Mouse (Mus musculus): Measurements from ENCODE around the gene Ppp2r3c. TPM values are rescaled to one million over a fixed set of nuclear protein-coding genes. Genes with fewer than 3 reads are reported as not detected.

The Ppp2r3c gene
- total and polyA plus RNA-seq, 3 experiments: 13.7 to 36.8 (median 31.1) TPM

DNA sequence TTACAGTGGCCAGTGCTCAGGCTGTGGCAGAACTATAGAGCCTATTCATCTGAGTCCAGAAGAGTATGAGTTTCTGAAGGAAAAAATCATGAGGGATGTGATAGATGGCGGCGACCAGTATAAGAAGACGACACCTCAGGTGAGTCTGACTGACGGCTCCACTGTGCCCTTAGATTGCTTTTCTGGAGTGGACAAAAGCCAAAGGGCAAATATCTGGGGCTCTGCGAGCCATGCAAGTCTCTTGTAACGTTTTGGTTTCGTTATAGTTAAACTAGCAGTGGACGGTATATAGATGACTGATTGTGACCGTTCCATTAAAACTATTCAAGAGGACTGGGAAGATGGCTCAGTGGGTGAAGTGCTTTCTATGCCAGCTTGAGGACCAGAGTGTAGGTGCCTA lies 5.9 kb upstream of the Ppp2r3c start:
- in situ Hi-C loops (cut with MboI; ENCODE audit: low pct_ligation_motif_present, low pct_unique_long_range_greater_than_20kb, low sequenced_read_pairs) (no loop called here), dilution Hi-C loops (cut with MboI; ENCODE audit: extremely low pct_ligation_motif_present, extremely low pct_unique_long_range_greater_than_20kb, low sequenced_read_pairs) (no loop called here)
- Histone ChIP-seq H3K27ac (ENCODE audit: insufficient read depth, low read depth) (no peak overlapping the region), H3K79me2 (replicated peaks; ENCODE audit: control insufficient read depth, extremely low read depth, insufficient read depth, poor library complexity, severe bottlenecking) (peaks cover 18% of the 10 kb centered on the region), H3K36me3 (replicated peaks in 1 of 2; ENCODE audit: control insufficient read depth in 1 of 2, insufficient read depth in 1 of 2, low read length in 1 of 2) (peaks cover 23 to 68% of the 10 kb centered on the region in 2 experiments), H3K9me3 (replicated peaks; ENCODE audit: low read length) (no peaks in the 10 kb centered on the region), H3K4me2 (ENCODE audit: insufficient read depth, low read depth, poor library complexity, severe bottlenecking) (no peak overlapping the region), H3K4me3 (replicated peaks in 1 of 3; ENCODE audit: low read depth in 2 of 3, low read length in 2 of 3, poor library complexity in 1 of 3) (no peak overlapping the region), H3K4me1 (ENCODE audit: control insufficient read depth in 1 of 2, insufficient read depth in 2 of 2) (peaks cover 0 to 14% of the 10 kb centered on the region in 2 experiments; a peak in 2 of 4 replicates), H3K27me3 (replicated peaks) (no peaks in the 10 kb centered on the region), H3K9ac (ENCODE audit: insufficient read depth, low read depth) (no peak overlapping the region)
- no peak for DNase-seq (ENCODE audit: extremely low read depth)
- TF ChIP-seq MEF2A (IDR thresholded peaks at IDR 0.05; ENCODE audit: borderline replicate concordance, low read depth, low read length) (no peak), ZNF384 (IDR thresholded peaks at IDR 0.05; ENCODE audit: low read depth, low read length) (no peak), HCFC1 (IDR thresholded peaks at IDR 0.05; ENCODE audit: low read depth, low read length) (no peak), BHLHE40 (IDR thresholded peaks at IDR 0.05; ENCODE audit: low read depth, low read length) (no peak), IRF4 (IDR thresholded peaks at IDR 0.05; ENCODE audit: low read depth, low read length) (no peak), MAZ (IDR thresholded peaks at IDR 0.05; ENCODE audit: low read depth, low read length) (no peak), MAFK (IDR thresholded peaks at IDR 0.05; ENCODE audit: insufficient replicate concordance, low read length) (no peak), CTCF (conservative IDR thresholded peaks at IDR 0.05 in 1 of 2, IDR thresholded peaks at IDR 0.05 in 1 of 2; ENCODE audit: low read depth in 2 of 2, low read length in 2 of 2) (no peak), MXI1 (IDR thresholded peaks at IDR 0.05; ENCODE audit: low read depth, low read length) (no peak), NELFE (IDR thresholded peaks at IDR 0.05; ENCODE audit: low read depth, low read length) (no peak), ZKSCAN1 (IDR thresholded peaks at IDR 0.05; ENCODE audit: borderline replicate concordance, low read depth, low read length) (no peak), SMC3 (IDR thresholded peaks at IDR 0.05; ENCODE audit: low read depth, low read length) (no peak)

- Histone ChIP-seq H3K36me3 (replicated peaks in 1 of 2; ENCODE audit: control insufficient read depth in 1 of 2, insufficient read depth in 1 of 2, low read length in 1 of 2) (peaks cover 23 to 61% of the 10 kb centered on the region in 2 experiments), H3K4me1 (ENCODE audit: control insufficient read depth in 1 of 2, insufficient read depth in 2 of 2) (peaks cover 0 to 14% of the 10 kb centered on the region in 2 experiments; a peak in 2 of 4 replicates), H3K9me3 (replicated peaks; ENCODE audit: low read length) (no peaks in the 10 kb centered on the region), H3K4me2 (ENCODE audit: insufficient read depth, low read depth, poor library complexity, severe bottlenecking) (no peak overlapping the region), H3K27ac (ENCODE audit: insufficient read depth, low read depth) (no peak overlapping the region), H3K9ac (ENCODE audit: insufficient read depth, low read depth) (no peak overlapping the region), H3K27me3 (replicated peaks) (no peaks in the 10 kb centered on the region), H3K4me3 (replicated peaks in 1 of 3; ENCODE audit: low read depth in 2 of 3, low read length in 2 of 3, poor library complexity in 1 of 3) (no peak overlapping the region), H3K79me2 (replicated peaks; ENCODE audit: control insufficient read depth, extremely low read depth, insufficient read depth, poor library complexity, severe bottlenecking) (peaks cover 23% of the 10 kb centered on the region)
- in situ Hi-C loops (cut with MboI; ENCODE audit: low pct_ligation_motif_present, low pct_unique_long_range_greater_than_20kb, low sequenced_read_pairs) (no loop called here), dilution Hi-C loops (cut with MboI; ENCODE audit: extremely low pct_ligation_motif_present, extremely low pct_unique_long_range_greater_than_20kb, low sequenced_read_pairs) (no loop called here)
- no peak for DNase-seq (ENCODE audit: extremely low read depth)
- TF ChIP-seq POLR2AphosphoS2 (IDR thresholded peaks at IDR 0.05; ENCODE audit: low read depth, low read length) (no peak), MEF2A (IDR thresholded peaks at IDR 0.05; ENCODE audit: borderline replicate concordance, low read depth, low read length) (no peak), MAZ (IDR thresholded peaks at IDR 0.05; ENCODE audit: low read depth, low read length) (no peak), ZNF384 (IDR thresholded peaks at IDR 0.05; ENCODE audit: low read depth, low read length) (no peak), ZMIZ1 (IDR thresholded peaks at IDR 0.05; ENCODE audit: low read depth, low read length) (no peak), EP300 (IDR thresholded peaks at IDR 0.05; ENCODE audit: low read length) (no peak), NRF1 (IDR thresholded peaks at IDR 0.05; ENCODE audit: low read depth, low read length) (no peak), MAFK (IDR thresholded peaks at IDR 0.05; ENCODE audit: insufficient replicate concordance, low read length) (no peak), IRF4 (IDR thresholded peaks at IDR 0.05; ENCODE audit: low read depth, low read length) (no peak), PAX5 (IDR thresholded peaks at IDR 0.05; ENCODE audit: low read length) (no peak), KAT2A (IDR thresholded peaks at IDR 0.05; ENCODE audit: insufficient replicate concordance, low read length) (no peak), NELFE (IDR thresholded peaks at IDR 0.05; ENCODE audit: low read depth, low read length) (no peak), SMC3 (IDR thresholded peaks at IDR 0.05; ENCODE audit: low read depth, low read length) (no peak), RCOR1 (conservative IDR thresholded peaks at IDR 0.05; ENCODE audit: low read depth, low read length) (no peak), BHLHE40 (IDR thresholded peaks at IDR 0.05; ENCODE audit: low read depth, low read length) (no peak), HCFC1 (IDR thresholded peaks at IDR 0.05; ENCODE audit: low read depth, low read length) (no peak)
Observed at GRCm38 (mm10) chr12:55307566-55307965, 4.8 kb upstream of the Ppp2r3c start.
